Mouse (Mus musculus): ENCODE results near the gene Nhlrc4.

Nhlrc4 gene

DNA sequence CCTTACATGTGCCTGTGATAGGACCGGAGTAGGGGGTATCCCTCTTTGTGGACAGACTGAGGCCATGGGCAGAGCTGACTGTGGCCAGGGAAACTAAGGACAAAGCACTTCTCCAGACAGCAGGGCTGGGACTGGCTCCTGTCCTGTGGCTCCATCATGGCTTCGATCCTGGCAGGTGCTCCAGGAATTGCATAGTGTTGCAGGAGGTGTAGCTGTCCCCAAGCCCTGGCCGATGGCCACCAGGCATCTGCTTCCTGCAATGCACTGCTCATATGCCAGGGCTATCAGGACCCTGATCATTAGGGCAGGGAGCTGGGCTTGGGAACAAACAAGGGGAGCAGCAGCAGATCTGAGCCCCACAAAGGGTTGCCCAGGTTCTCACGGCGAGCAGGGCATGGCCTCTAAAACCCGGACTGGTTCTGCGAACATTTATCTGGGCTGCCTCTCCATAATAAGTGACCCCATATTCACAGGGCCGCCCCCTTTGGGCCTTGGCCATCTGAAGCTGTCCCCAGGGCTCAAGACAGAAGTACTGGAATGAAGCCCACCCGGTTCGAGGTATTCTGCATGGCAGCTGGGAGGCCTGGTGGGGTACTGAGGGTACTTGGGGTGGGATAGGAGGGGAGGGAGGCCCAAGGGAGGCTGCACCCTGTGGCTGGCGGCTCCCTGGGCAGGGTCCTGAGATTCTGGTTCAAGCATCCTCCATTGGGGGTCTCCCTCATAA, 14.2 kb upstream of the Nhlrc4 start:
- no peak for ATAC-seq (ENCODE audit: low TSS enrichment)

DNA sequence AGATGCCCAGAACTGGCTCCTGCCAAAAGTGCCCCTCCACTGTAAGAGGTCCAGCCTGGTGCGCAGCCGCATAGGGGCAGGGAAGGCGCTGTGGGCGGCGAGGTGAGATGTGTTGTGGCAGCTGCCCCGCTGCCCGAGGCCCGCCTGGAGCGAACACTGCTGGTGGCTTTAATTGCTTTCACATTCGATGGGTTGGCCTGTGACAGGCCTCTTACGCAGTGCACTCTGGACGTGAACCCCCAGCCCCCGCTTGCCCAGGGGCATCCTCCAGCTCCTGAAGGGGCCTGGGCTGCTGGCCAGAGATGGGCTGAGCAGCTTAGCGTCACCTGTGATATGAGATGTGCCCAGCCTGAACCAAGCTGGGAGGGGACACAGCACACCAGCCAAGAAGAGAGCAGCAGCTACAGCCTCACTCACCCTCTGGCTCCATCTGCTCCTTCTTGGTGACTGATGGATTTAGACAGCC, 12.9 kb upstream of the Nhlrc4 start:
- ATAC-seq (ENCODE audit: low TSS enrichment): no peak

- ATAC-seq (ENCODE audit: low TSS enrichment): no peak
These were observed 11.9 kb upstream of the Nhlrc4 start for GRCm38 (mm10) chr17:25956631-25957030.

GRCm38 (mm10) chr17:25956201-25956600, 11.4 kb upstream of the Nhlrc4 start:
- ATAC-seq (ENCODE audit: low TSS enrichment): no peak

DNA sequence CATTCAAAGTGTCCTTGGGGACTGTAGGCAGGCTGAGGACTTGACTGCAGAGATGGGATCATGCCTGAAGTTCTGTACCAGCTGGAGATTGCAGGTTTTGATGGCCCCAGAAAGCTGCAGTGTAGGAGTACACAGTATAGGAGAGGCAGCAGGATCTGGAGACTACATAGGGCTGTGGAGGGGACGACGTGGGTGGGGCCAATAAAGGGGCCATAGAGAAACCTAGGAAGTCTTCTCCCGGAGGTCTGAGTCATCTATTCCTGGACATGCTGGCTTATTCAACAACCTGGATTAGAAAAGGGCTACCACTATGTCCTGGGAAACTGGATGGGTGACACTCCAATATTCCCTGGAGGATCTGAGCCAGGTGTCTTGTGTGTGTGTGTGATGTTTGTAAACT, 11.0 kb upstream of the Nhlrc4 start:
- no peak for ATAC-seq (ENCODE audit: low TSS enrichment)

GRCm38 (mm10) chr17:25954671-25955070, 9.9 kb upstream of the Nhlrc4 start:
- no peak for ATAC-seq (ENCODE audit: low TSS enrichment)

DNA sequence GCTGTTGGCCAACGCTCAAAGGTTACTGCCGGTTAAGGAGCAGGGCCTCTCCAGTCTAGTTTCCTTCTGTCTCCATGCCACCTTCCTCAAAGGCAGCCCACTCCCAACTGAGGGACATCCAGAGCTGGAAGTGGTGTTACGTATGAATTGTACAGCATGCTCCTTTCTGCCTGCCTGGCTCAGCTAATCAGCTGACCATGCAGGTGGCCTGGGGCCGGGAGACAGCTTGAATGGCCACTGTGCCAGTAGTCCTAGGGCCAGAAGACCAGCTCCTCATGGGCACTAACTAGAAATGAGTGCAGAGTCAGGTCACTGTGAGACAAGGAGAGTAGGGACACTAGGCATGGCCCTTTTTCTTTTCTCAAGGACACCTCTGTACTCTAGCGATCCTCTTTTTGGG, 8.4 kb upstream of the Nhlrc4 start:
- ATAC-seq (ENCODE audit: low TSS enrichment): no peak

DNA sequence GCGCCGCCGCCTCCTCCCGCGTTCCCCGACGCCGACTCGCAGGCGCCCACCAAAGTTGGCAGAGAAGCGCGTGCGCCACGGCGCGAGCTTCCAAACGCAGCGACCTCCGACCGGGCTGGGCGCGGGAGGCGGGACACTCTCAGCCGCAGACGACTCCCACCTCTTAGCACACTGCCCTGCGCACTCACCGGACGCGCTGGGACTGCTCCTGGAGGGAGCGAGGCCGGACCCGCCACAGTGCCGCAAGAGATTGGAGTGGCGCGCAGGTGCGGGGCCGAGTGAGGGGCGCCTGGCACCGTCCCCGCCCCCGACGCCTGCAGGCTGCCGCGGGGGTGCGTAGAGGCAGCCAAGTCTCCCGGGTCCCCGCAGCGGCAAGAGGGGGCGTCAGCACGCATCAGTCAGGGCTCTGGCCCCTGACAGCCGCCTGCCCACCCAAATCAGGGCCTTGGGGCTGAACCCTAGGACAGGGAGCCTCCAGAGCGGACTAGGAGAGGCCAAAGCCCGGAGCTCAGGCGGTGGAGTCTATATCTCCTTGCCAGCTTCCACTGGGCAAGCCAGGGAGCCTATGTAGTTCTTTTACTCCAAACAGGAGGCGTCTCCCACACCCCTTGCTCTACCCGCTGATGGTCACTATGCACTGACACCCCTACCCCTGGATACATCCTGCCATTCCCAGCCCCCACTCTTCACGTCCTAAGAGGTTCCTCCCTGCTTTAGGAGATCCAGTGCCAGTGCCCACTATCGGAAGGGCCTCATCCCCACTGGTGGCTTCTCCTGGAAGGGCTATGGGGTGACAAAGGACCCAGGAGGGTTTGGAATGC, 7.3 kb upstream of the Nhlrc4 start, which contains the start of gene A930017K11Rik:
A930017K11Rik (minus strand) TSS at position 763 of the 821 bp plus-strand sequence.
- ATAC-seq (ENCODE audit: low TSS enrichment): no peak

DNA sequence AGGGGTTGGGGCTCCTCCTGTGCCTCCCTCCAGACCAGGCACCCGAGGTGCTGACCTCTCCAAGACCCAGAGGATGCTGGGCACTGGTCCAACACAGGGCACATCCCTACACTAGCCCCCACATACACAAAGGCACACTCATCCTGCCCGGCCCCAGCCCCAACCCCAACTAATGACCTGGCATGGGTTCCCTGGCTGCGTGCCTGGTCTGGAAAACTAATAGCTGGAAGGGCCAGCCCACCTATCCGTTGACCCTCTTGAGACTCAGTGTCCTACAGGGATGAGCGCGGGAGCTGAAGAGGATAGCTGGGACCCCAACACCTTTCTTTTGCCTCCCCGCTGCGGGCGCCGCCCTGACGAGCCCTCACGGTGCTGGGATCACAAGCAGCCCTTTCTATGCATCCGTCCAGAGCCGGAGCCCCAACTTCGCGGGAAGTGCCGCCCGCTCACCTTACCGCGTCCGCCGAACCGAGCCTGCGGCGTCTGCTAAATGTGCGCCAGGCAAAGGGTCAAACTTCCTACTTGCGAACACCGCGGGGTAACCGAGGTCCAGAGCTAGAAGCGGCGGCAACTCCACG, 6.6 kb upstream of the Nhlrc4 start:
- ATAC-seq (ENCODE audit: low TSS enrichment): no peak

DNA sequence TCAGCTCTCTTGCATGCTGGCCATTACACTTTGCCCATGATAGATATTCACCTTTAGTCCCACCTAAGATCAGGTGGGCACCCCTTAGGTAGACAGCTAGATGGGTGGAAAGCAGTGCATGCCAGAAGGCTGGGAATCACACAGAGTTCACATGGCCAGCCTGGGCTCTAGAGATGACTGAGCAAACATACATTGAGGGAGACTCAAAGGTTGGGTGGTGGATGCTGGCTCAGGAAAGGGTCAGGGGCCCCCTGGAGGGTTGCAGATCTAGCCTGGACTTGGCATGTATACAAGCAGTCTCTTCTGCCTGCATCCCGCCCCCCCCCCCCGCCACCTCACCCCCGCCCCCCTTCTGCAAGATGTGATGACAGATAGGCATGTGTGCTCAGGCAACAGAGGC, 5.9 kb upstream of the Nhlrc4 start:
- no peak for ATAC-seq (ENCODE audit: low TSS enrichment)

- ATAC-seq (ENCODE audit: low TSS enrichment): no peak
These were observed 5.2 kb upstream of the Nhlrc4 start for GRCm38 (mm10) chr17:25949981-25950380.

DNA sequence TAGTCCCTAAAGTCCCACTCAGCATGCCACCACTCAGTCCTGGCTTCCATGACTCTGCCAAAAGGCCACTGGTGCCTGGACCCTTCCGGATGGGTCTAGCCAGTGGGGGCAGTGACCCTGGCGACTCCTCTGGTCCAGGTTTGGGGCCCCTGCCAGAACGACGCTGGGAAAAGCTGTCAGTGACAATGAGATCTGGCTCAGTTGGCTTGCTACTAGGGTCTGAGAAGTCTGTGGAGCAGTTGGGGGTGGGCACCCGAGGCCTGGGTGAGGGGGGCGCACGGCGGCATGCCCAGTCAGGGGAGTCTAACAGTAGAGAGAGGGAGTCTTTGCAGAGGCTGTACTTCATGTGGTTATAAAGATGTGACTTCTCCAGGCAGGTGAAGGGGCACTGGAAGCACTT, 3.3 kb upstream of the Nhlrc4 start:
- ATAC-seq (ENCODE audit: low TSS enrichment): no peak

GRCm38 (mm10) chr17:25947576-25947975, 2.8 kb upstream of the Nhlrc4 start:
- no peak for ATAC-seq (ENCODE audit: low TSS enrichment)

- ATAC-seq (ENCODE audit: low TSS enrichment): no peak
These were observed 2.1 kb upstream of the Nhlrc4 start for GRCm38 (mm10) chr17:25946891-25947290.

DNA sequence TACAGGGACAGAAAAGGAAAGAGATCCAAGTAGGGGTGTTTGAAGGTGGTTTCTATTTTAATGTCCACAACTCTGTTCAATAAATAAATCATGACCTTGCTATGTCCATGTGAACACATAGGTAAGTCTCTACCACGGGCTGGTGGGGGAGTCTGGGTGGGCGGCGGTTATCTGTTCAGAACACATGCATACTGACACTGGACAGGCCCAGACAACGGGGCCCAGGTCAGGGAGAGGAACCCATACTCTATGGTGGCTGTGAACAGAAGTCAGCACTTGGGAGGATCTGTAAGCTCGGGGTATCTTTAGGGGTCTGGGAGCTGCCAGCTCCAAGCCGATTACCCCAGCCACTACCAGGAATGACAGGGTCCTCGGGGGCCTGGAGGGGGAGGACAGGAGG, 1.6 kb upstream of the Nhlrc4 start:
- no peak for ATAC-seq (ENCODE audit: low TSS enrichment)

DNA sequence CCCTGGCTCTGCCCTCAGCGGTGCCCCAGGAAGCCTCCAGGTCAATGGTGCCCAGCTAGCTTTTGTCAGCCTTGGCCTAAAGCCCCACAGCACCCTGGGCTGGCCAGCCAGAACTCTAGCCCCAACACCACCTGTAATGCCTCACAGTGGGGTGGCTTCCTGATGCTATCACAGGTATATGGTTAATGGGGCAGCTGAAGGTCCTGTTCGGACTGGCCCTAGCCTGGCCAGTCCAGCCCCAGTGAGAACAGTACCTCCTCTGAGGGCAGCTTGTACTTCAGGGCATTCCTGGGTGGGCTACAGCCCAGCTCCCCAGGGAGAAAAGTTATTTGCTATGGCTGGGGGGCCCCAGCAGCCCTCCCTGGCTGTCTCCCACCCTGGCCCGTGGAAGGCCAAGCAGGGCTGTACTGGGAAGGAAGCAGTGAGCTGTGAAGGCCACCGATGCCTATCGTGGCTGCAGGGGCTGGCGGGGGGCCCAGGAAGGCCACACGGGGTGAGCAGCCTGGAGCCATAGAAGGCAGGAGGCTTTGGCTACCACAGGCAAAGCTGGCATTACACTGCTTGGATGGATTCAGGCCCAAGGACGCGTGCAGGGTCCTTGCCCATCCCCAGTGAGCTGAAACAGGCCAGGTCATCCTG, 875 bp upstream of the Nhlrc4 start:
- no peak for ATAC-seq (ENCODE audit: low TSS enrichment)

DNA sequence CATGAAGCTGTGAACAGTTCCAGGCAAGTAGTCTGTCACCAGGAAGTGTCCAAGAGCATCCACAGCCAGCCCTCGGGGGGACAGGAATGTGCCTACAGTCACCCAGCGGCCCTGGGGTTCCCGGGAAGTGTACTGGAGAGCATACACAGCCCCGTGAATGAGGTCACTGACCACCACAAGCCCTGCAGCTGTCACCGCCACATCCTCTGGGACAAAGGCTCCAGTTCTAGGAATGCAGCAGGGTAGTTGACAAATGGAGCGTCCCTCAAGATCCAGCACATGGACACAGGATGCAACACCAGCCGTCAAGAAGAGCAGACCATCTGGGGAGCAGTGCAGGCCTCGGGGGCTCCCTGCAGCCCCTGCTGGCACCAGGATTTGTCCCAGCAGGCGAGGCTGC, 992 bp downstream of the Nhlrc4 start:
- no peak for ATAC-seq (ENCODE audit: low TSS enrichment)

DNA sequence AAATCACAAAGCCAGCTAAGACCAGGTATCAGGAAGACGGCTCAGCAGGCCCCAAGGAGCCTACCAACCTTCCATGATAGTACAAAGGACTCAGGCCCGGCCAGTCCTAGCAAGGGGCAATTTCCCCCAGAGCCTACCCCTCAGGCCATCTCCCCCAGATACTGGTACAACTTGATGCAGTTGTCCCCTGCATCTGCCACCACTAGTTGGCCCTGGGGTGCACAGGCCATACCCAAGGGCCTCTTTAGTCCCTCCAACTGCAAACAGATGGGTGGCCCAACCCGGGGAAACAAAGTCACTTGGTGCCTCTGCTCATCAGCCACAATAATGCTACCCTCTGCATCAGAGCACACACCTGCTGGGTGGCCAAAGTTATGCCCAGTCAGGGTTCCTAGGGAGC, 1.5 kb downstream of the Nhlrc4 start:
- ATAC-seq (ENCODE audit: low TSS enrichment): no peak

DNA sequence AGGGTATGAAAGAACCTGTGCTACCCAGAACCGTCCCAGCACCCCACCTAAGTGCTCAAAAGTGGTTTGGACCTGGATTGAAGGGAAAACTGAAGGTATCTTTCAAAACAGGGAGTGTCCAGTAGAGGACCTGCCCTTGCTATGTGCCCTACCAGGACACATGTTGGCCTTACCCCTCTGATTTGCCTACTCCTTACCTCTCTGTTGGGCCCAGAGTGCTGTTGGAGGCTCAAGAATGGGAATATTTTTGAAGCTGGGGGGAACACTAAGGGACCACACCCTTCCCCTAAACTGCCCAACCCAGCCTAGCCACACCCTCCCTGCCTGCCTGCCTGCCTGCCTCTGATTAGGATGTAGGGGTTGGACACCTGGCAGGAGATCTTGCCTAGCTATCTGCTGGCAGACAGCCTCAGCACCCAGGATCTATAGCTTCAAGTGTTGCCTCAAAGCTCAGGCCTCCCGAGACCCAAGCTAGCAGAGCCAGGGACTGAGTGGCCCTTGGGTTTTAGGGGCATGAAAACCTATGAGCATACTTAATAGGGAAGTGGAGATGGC, 2.1 kb downstream of the Nhlrc4 start:
- ATAC-seq (ENCODE audit: low TSS enrichment): no peak

DNA sequence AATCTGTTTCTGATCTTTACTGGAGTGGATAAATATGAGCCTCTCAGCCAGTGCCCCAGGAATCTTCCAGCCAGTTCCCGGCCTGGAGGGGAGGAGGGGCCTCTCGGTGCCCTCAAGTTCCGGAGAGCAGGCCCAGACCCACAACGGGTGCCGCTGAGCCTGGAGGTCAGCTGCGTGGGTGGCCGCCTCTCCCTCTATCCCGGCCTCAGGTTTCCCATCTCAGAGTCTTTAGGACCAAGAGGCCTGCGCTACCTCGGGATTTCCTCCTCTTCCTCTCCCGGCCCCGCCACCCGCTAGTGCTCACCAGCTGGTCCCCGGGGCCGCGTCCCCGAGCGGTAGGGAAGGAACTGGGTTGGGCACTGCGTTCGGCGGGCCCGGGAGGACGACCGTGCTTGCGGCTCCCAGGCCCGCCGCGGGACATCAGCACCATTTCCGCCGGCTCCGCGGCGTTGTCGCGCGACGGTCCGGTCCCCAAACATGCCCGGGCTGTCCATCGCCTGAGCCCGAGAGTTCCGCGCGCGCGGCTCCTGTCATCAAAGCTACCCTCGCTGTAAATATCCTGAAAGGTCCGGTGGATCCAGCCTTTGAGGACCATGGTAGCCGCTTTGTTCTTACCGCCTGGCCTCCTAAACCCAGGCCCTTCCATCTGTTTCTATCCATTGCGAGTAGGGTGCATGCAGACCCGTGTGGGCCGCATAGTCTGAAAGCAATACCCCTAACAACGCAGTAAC, 3.1 kb downstream of the Nhlrc4 start:
- ATAC-seq (ENCODE audit: low TSS enrichment): peak; percentile 84

DNA sequence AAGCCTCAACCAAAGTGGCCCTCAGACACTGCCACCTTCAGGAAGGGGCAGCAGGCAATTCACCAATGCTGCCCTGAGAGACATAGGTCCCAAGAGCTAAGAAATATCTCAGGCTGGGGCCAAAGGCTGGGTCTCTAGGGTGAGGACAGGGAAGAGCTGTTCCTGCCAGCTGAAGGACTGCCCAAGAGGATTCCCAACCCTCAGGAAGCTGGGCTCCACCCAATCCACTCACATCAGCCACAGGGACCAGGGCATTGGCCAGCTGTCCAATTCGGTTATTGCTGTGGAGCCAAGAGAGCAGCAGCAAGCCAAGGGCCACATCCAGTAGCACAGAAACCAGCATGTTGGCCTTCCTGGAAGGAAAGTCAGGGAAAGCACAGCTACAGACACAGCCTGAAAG, 10.2 kb downstream of the Nhlrc4 start:
- ATAC-seq (ENCODE audit: low TSS enrichment): no peak
